Mouse (Mus musculus) lung, postnatal 0 days (tissue): ENCODE results near the gene Mettl8.

Experiments
- CTCF ChIP-seq: IDR thresholded peaks from 2 replicates; pipeline ENCODE4 v1.5.1; 2016; ENCODE audit warnings: antibody characterized with exemption, mild to moderate bottlenecking
- EP300 ChIP-seq: IDR thresholded peaks from 2 replicates; pipeline ENCODE4 v1.6.1; 2016; ENCODE audit warnings: antibody characterized with exemption, mild to moderate bottlenecking, control low read depth

DNA sequence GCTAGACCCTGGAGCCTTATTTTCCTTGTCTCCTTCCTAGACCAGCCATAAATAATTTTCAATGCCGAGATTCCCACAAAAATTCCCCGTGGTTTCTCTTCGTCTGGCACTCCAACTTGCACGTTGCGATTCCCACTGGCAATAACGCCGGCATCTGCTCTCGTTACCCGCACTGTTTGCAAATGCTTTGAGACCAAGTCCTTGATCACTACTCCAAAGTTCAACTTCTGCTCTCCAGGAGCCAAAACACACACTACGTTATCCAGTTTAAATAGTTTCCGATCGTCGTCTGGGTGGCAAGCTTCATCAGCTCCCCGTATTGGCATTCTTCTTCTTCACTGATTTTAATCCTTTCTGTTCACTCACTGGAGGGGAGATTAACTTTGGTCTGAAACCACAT lies 114.6 kb downstream of the Mettl8 start:
- TF ChIP-seq CTCF (no peak), EP300 (no peak)
